Mouse (Mus musculus): ENCODE results near the gene Mrpl23.

Mrpl23 gene

DNA sequence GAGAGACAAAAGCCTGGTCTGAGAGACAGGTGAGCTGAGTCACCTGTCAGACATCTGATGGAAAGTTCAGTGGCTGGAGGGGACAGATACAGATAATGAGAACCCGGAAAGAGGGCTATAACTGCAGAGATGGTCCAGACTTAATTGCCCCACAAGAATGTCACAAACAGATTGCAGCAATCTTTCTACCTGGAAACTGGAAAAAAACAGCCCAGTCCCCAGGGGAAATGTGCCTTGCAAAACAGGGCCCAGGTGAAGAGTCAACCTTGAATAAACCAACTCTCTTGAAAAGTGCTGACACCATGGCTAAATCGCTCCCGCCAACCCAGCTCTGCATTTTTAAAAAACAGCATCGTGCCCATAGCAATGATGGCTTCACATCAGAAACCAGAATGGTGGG is 12.2 kb upstream of the Mrpl23 start:
- DNase-seq (ENCODE audit: low read depth, low spot score), result no peak

DNA sequence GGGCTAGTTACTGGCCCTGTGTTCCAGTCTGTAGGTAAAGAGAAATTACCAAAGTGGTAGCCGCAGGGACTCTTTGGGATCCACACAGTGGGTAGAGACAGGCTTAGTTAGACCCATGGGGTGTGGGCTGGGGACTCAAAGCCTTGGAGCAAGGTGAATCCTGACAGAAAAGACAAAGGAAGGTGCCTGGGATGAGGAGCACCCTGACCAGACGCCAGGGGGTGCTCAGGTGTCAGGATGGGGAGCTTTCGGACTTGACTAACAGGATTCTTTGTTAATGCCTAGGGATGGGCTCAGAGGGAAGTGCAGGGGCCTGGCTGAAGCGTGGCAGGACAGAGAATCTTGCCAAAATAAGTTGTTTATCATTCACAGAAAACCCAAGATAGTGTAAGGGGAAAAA is 10.1 kb upstream of the Mrpl23 start:
- DNase-seq (ENCODE audit: low read depth, low spot score), result no peak

DNA sequence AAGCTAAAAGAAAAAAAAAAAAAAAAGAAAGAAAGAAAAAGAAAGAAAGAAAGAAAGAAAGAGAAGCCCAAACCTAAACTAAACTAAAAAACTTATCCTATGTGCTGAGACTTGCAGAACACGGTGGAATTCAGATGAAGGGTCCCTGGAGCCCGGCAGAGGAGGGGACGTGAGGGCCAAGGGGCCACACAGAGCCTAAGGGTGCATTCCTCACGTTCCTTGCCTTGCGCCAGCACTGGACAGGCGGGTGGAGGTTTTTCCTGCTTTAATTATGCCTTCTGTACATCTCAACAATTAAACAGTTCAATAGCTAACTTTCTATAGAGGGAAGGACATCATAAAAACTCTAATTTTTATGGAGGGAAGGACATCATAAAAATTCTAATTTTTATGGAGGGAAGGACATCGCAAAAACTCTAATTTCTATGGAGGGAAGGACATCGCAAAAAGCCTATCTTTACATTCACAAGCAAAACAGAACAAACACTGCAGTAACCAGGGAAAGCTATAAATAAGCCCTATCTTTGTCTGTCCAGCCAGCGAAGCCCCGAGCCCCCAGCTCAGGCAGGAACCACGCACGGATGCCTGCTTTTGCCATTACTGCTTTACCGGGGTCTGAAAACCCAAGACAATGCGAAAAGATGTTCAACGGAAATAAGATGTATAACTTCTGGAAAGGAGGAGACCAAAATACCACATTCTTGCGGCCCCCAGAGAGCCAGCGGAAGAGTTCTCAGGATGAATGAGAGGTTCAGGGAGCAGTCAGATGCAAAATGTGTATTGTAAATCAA is 9.1 kb upstream of the Mrpl23 start:
- DNase-seq (ENCODE audit: low read depth, low spot score), result no peak

DNA sequence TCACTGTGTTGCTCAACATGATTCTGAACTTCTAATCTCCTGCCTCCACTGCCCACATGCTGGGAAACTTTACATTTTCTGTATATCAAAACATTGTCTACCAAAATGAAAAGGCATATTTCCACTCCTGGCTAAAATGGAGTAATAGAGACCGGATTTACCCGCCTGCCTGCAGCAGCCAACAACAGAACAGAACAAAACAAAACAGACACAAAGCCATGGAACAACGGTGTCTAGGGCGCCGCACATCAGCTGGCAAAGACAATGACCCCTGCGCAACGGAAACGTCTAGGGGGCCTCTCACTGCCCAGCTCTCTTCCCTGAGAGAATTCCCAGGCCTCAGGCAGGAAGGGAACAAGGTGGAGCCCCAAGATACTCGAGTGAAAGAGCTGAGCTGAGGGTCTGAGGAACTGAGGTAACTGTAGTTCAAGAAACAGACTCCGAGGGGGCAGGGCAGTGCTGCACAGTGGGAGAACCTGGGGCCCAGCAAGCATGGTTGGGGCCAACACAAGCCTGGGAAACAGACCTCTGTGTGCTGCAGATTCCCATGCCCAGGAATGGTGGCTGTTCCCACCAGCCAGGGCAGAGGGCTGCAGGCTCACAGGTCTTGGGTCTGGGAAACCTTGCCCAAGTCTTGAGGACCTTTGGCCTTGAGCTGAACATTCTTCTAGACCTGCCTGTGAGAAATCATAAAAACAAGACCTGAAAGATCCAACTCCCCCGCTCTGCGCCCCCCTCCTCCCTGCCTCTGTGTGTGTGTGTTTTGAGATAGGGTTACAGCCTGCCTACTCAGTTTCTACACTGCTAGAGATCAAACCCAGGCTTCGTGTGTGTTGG is 6.9 kb upstream of the Mrpl23 start:
- DNase-seq (ENCODE audit: low read depth, low spot score), result no peak

DNA sequence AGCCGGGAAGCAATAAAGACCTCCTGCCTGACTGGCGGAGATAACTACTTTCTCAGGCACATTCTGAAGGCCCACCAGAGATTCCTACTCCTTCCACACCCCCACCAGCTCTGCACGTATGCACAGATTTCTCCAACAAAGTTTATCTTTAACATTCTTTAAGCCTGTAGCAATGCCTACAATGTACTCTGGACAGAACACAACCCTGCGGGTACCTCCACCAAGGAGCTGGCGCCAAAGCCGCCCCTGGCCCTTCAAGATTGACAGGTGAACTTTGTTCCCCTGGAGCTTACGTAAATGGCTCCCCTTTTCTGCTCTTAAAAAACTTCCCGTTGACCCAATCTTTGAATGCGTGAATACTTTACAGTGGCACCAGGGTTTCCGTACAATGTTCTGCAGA is 3.1 kb upstream of the Mrpl23 start:
- no peak for DNase-seq (ENCODE audit: low read depth, low spot score)

DNA sequence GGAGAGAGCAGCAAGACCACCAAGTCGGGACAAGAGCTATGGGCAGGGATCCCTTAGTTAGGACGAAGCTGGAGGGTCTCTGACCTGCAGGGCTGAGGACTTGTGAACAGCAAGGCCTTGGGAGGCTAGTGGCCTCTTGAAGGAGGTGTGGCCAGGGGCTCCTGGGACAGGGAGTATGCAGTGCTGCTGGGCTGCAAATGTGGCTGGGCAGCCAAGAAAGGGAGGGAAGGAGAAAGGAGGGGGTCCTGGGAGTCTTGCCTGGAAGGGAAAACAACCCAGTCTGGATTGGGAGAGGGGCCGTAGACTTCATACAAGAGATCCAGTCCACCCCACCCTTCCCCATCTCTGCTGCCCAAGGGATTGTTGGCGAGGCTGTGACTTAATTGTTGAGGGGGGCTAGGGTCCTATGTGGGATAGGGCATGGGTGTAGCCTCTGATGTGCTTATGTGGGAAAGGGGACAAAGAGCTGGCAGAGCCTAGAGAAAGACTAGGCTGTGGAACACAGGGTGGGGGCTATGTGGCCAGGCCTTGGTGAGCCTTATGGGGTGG is 439 bp upstream of the Mrpl23 start:
- DNase-seq (ENCODE audit: low read depth, low spot score), result no peak

DNA sequence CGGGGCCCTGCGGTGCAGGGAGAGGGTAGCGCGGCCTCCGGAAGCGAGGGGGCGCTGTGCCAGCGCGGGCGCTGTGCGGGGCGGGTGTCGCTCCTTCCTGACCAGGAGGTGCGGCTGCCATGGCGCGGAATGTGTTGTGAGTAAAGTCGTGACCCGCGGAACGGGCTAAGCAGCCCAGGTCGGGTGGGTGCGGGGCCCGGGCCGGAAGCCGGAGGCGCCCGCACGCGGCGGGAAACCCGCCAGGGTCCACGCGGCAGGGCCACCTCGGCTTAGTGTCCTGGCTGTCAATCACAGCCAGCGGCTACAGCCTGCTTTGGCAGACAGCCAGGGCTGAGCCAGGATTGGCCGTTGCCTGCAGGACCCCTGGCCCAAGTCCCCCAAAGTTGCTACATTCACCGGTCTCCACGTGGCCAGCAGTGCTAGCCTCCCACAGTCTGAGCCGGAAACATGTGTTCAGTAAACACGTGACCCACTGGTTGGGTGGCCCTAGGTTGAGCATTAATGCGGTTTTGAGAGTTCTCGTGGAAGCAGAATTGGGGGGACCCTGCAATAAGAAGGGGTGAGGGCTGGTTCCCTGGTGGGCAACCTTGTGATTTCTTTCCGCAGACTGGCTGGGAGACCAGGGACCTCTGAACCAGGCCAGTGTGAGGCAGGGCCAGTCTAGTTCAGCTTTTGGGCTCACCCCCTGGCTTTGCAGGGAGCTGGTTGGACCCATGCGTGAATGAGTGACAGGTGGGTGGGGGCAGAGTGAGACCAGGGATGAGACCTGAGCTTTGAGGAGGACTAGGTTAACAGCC is 771 bp downstream of the Mrpl23 start:
- peak; percentile 88 for DNase-seq (ENCODE audit: low read depth, low spot score)

DNA sequence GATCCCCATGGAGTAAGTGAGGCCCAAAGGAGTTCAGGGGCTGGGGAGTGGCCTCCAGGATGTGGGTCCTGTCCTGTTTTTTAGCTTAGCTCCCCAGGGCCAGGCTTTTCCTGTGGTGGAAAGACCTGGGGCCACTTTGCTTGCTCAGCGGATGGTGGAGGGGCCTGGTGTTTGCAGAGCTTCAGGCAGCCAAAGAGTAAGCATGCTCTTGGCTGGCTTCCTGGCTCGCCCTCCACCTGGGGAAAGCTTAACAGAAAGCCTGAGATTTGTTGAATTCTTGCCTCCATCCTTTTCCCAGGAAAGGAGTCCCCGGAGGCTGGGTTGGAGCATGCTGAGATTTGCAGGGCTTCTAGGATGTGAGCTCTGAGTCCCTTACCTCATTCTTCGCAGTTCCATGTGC is 2.6 kb downstream of the Mrpl23 start:
- no peak for DNase-seq (ENCODE audit: low read depth, low spot score)

DNA sequence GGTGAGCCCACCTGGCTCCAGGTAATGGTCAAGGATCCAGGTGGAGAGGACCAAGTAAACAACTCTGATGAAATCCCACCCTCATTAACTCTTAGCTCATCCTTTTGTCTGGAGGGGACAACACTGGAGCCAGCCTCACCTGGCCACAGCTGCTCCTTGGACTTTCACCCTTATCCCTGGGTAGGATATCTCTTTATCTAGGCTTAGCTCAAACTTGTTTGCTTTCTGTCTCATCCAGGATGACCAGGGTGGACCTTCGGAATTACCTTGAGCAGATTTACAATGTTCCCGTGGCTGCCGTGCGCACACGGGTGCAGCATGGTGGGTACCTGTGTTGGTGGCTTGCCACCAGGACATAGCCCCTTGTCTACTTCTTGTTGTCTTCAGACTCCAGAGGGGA is 3.3 kb downstream of the Mrpl23 start:
- no peak for DNase-seq (ENCODE audit: low read depth, low spot score)

DNA sequence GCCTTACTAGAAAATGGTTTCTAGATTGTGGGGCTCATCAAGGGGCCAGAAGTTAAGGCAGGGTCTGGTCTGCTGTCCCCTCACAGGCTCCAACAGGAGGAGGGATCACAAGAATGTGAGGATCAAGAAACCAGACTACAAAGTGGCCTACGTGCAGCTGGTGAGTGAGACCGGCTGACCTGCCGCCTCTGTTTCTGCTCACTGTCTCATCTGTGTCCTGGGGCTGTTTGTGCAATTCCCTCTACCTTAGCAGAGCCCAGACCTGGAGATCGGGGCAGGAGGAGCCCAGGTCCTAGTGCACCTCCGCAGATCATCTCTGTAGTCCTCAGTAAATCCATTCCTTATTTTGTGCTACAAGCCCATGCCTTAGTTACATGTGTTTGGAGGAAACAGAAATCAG is 4.7 kb downstream of the Mrpl23 start:
- no peak for DNase-seq (ENCODE audit: low read depth, low spot score)

DNA sequence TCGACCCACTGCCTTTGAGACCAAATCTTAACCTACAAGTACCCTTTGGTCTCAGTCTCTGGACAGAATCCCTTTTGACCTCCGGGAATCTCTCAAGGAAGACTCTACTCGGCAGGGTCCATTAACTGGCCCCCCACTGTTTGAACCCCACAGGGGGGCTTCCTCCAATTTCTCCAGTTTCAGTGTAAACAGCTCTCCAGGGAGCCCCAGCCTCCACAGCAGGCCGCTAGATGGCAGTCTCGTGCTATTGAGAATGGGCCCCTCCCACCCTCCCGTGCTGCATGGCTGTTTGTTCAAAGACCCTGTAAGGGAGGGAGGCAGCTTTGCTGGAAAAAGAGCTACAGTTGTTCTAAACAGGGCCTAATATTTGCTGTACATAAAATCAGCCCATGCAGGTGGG is 5.4 kb downstream of the Mrpl23 start:
- DNase-seq (ENCODE audit: low read depth, low spot score), result peak; percentile 60

DNA sequence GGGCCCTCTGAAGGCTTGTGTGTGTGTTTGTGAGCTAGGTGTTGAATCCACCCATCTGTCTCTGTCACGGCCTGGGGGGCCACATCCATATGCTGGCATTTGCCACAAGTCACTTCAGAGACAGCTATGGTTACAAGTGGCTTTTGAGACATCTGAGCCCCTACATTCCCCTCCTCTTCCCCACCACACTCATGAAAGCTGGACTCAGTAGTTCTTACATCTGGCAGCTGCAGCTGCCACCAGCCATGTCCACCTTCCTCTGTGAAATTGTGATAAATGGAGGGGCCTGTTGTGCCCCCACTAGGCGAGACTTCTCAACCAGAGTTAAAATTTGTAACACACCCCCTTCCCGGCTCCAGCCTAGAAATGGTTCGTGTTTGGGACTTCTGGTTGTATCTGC is 5.8 kb downstream of the Mrpl23 start:
- DNase-seq (ENCODE audit: low read depth, low spot score), result no peak

DNA sequence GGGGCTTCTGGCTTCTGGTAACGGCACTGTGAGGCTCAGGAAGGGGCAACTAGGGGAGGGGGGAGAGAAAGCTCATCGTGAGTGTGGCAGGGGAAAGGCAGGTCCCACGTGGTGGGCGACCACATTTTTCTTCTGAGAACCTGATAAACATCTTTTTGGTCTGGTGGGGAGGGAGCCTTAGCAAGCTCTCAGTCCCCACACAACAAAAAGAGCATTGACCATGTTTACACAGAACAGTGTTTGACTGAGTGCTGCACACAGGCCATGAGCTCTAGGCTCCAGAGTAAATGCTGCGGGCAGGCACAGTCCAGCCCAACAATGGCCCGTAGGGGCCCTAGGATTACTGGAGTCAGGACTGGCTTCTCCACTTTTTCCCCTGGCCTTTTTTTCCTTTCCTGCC is 6.3 kb downstream of the Mrpl23 start:
- no peak for DNase-seq (ENCODE audit: low read depth, low spot score)

DNA sequence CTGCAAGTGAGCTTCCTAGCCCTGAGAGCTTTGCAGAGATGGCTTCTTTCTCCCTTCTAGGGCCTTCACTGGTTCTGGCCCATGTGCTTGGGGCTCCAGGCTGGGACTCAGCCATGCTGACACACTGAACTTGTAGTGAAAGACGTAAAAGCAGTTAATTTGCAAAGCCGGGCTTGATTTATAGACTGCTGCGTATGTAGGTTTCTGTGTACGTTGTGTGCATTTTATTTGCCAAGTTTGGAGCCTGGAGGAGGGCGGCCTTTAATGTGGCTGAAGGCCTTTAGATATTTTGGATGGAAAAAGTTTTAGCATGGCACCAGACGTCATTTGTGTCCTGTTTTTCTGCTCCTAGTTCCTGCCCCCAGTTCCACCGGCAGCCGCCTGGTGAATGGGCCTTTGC is 7.3 kb downstream of the Mrpl23 start:
- no peak for DNase-seq (ENCODE audit: low read depth, low spot score)

DNA sequence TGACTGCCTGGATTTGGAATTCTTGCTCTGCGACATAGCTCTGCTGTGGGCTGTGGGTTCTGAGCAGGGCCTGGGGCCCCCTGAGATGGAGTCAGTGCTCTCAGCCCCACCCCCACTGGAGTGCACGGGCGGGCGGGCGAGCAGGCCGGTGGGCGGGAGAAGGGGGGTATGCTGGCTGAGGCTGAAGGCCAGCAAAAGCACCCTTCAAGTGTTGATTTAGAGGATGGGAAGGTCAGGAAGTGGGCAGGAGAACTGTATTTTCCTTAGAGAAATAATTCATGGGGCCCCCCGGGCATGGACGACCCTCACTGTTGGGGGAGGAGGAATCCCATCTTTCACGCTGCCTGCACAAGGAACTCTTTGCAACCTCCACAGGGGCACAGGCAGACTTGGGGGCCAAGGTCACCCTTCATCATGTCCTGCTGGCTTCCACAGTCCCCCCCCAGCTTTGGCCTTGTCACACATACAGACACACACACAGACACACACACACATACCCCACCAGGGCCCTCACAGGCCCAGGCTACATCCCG is 10.4 kb downstream of the Mrpl23 start:
- no peak for DNase-seq (ENCODE audit: low read depth, low spot score)

DNA sequence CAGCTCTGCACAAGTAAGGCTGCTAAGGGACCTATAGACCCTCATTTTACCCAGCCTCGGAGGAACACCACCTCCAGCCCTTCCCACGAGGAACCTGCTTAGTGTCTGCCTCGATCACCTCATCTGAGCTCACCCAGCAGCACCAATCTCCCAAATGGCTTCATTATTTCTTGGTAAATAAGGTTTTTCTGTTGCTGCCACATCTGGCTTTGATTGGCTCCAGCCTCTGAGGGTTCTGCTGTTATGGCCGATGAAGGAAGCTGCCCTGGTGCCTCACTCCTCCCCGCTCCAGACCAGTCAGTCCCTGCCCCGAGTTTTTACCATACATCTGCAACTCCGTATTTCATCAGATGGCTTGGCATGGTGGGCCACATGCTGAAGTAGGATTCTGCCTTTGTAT is 13.5 kb downstream of the Mrpl23 start:
- DNase-seq (ENCODE audit: low read depth, low spot score), result no peak

DNA sequence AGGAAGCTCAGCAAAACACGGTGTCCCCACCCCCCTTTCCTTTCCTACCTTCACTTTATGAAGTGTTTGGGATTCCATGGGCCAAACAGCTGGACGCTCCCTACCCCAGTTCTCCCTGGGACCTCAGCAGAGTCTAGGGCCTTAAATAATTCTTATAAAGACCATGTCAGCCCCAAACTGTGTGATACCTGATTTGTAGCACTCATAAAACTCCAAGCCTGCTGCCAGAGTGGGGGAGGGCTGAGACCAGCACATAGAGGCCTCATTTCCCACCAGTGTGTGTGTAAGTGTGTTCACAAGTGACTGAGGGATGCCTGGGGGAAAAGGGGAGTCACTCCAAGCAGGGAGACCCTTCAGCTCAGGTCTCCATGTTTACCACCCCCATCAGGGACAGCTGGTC is 15.4 kb downstream of the Mrpl23 start:
- DNase-seq (ENCODE audit: low read depth, low spot score), result no peak

DNA sequence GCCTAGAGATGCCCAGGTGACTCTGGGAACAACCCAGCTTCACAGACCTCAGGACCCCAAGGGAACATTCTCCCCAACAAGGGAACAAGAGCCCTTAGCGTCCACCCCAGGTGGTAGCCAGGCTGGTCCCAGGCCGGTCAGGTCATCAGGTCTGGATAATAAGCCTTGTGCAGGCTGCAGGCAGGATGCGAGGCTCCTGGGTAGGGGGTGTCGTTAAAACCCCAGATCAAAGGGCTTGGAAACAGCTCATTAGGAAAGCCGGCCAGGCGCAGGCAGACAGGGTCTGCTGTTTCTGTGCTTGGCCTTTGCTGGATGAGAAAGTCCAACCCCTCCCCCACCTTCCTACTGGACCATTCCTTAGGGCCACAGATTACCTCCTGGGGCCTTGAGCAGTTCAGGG is 16.2 kb downstream of the Mrpl23 start:
- DNase-seq (ENCODE audit: low read depth, low spot score), result no peak

DNA sequence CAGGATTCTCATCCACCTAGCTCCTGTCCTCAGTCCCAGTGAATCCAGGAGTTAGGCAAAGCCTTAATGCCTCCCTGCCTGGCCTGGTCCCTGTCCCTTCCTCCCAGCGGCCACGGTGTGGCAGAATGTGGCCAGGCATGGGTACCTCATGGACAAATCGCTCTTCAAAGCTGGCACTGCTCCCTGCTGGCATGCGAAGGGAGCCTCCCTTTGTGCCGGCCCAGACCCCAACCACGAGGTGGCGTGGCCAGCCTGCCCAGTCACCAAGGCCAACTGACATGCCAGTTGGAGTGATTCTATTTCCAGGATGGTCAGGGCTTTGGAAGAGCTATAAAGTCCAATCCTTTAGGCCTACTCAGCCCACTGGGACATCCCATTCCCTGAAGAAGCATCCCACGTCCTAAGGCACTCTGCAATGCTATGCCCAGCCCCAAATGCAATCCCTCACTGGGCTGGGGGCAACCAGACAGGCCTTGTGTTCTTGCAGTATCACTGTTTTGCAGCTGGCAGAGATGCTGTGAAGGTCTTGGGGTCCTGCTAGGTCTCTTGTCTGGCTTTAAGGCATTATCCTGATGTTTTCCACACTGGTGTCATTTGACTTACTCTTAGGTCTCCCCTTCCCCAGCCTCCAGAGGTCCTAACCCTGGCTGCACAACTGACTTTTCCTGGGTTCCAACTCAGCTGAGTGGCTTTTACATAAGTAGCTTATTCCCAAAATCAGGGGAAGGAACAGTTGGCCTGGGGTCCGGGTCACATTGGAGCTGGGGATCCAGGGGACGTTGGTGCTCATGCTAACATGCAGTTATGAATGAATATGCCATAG is 17.7 kb downstream of the Mrpl23 start:
- DNase-seq (ENCODE audit: low read depth, low spot score), result no peak

DNA sequence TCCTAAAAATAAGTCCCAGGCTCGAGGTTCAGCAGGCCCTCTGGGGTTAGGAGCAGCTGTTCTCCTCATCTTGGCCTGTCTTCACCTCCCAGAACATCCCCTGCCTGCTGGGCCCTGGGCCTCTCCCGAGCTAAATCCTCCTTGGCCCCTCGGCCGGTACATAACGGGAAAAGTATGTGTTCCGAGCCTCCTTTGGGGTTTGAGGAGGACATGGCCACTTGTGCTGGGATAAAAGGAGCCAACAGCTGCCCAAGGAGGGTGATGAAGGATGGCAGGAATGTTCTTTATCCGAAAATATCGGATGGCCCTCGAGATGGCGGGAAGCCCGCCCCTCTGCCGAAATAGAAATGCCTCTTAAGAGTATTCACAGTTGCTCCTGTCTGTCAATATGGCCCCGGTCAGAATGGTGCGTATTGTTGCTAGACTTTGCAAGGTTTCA is 18.5 kb downstream of the Mrpl23 start:
- no peak for DNase-seq (ENCODE audit: low read depth, low spot score)

DNA sequence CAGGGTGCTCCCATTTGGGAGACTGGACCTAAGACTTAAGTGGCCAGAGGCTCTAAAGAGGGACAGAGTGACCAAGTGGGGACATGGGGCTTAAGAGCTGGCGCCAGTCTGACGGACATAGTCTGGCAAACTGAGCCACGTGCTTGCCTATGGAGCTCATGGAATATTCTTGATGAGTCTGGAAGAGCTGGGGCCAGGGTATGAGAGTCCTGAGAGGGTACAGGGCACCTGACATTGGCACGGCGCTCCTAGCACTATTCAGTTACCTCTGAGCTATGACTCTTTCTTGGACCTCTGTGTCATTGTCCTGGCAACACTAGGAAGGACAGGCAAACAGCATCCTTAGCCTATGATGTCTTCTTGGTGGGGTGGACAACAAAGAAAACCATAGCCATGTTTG is 19.2 kb downstream of the Mrpl23 start:
- no peak for DNase-seq (ENCODE audit: low read depth, low spot score)

Data from A20 (cell line).